In the genomic region with DNA sequence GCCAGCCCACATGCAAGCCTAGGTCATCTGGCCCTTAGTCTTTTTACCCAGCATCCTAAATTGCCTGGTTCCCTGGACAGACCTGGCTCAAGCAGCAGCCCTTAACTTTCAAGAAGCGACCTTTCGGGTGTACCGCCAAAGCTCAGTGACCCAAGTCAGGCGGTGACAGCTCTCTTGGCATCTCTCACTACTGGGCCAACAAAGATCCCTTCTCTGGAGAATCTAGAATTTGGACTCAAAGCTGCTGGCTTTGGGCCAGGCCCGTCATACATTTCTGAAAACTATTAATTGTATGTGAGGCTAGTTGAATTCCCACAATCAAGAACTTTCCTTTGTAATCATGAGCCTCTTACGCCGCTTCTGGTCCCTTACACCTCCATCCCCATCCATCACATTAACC, we compare ENCODE assay signal across 11 mouse cellular contexts.
"Had no signal": no experiment of that assay in that cellular context is flagged by ENCODE, and none has a peak within 500 bp of the region (broad histone marks: within the 10 kb centered on the region; RNA-seq: fewer than 3 reads in every experiment).

No protein-coding gene starts in this region.

- H3K4me1 ChIP-seq: limb, embryonic 12.5 days; liver, embryonic 13.5 days; midbrain, embryonic 13.5 days; stomach, embryonic 15.5 days had no signal

- H3K4me3 ChIP-seq: left cerebral cortex, adult 2 months; limb, embryonic 12.5 days; liver, embryonic 13.5 days; midbrain, embryonic 13.5 days; stomach, embryonic 15.5 days had no signal

- H3K4me2 ChIP-seq: limb, embryonic 12.5 days; liver, embryonic 13.5 days; midbrain, embryonic 13.5 days; stomach, embryonic 15.5 days had no signal

- H3K9me3 ChIP-seq: limb, embryonic 12.5 days; liver, embryonic 13.5 days; midbrain, embryonic 13.5 days; stomach, embryonic 15.5 days had no signal

- DNase-seq: kidney, postnatal 25 days; liver; liver, embryonic 13.5 days; liver, postnatal 0 days; lung, postnatal 36 days; right cerebral cortex, postnatal 14 days had no signal

- H3K27ac ChIP-seq: limb, embryonic 12.5 days; liver, embryonic 13.5 days; midbrain, embryonic 13.5 days; stomach, embryonic 15.5 days had no signal

- ATAC-seq: liver, postnatal 0 days; lung, postnatal 0 days; midbrain, embryonic 13.5 days had no signal

- H3K9ac ChIP-seq: limb, embryonic 12.5 days; liver, embryonic 13.5 days; liver, postnatal 0 days; midbrain, embryonic 13.5 days; stomach, embryonic 15.5 days had no signal

- H3K36me3 ChIP-seq: limb, embryonic 12.5 days; liver, embryonic 13.5 days; midbrain, embryonic 13.5 days; stomach, embryonic 15.5 days had no signal

- H3K27me3 ChIP-seq: limb, embryonic 12.5 days; liver, embryonic 13.5 days; midbrain, embryonic 13.5 days; stomach, embryonic 15.5 days had no signal
